Mouse (Mus musculus) liver (tissue): ENCODE data around the gene Cyp2t4.

Experiments used
- DNase-seq: peaks from one replicate; pipeline ENCODE4 v3.0.0-alpha.2; 2020; ENCODE audit warnings: mixed read lengths

The Cyp2t4 gene

DNA sequence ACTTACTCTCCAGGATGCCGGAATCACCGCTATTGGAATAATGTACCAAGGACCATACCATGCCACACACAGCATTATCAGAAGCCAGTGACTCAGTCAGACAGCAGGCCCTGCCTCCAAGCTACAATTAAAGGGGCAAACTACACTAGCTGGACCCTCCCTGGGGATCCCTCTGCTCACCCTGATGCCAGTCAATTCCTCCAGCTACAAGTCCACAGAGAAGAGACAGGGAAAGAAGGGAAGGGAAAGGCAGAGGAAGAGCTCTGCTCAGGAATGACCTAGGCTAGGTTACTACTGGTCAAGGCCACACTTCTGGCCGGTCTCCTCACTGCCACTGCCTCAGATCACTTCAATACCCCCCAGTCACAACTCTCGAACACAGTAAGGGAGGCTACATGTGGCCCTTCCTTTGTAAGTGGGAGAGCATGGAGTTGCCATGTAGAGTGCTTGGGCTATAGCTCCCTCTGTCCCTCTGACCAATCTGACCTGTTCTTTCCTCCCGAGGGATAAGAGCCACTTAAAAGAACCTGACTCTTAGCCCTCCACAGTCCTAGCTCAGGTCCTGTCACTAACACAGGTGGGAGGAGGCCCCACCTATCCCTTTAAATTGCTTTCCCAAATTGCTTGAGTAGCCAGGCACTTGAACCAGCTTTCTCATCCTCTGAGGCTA lies 9.4 kb downstream of the Cyp2t4 start:
- no peak for DNase-seq

GRCm38 (mm10) chr7:27163450-27163805 lies 9.9 kb downstream of the Cyp2t4 start:
- DNase-seq, result no peak

DNA sequence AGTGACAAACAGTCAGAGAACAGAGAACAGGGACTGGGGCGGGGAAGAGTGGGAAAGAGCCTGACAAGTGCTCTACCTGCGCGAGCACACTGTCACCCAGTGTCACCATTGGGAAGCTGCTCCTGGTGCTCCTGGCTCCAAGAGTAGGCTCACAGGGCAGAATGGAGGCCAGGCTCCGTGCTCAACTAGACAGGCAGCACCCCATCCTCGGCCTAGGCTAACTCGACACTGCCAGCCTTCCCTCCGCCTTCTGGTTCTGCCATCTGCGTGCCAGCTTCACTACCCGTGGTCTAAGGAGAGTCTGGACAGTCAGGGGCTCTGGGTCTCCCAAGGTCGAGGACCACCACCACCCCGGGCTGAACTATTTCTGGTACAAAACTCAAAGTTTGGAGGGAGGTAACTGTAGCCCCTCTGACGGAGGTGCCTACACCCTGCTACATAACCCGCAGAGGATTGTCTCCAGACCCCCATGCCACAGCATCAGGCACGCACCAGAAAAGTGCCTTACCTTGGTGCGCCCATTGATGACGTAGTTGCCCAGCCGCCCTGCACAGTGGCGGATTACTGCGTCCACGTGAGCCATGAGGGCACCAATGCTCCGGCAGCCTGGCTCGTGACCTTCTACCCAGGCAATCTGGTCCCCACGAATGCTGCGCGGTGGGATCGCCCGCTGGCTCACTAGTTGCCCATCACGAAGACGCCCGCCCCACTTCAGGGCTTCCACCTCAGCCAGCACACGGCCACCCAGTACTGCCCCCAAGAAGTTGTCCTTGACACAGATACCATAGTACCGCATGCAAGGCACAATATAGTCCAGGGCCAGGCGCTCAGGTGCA lies 10.8 kb downstream of the Cyp2t4 start:
- DNase-seq, result no peak

DNA sequence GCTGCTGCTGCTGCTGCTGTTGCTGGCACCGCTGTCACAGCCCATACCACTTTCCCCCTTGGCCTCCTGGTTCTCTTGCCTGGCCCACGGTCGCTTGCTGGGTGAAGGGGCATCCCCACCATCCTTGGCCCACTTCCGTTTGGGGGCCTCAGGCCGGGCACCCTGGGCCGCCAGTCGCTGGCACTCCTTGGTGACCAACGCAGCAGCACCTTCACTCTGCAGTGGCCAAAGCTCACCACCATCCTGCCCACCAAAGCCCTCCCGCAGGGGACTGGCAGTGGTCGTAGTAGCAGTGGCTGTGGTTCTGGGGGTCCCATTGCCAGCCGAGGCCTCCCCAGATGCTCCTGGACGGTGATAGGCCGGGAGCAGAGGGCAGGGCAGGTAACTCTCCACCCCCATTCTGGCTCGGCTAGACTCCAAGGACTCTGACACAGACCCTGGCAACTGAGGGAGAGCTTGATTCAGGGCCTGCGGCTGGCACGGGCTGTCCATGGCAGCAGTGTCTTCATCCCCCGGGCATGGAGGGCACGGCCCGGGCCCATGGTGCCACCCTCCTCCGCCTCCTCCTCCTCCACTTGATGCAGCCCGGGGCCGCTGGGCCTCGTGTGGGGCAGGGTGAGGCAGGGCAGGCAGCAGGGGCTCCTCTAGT lies 11.6 kb downstream of the Cyp2t4 start:
- no peak for DNase-seq

GRCm38 (mm10) chr7:27165696-27166095 lies 12.2 kb downstream of the Cyp2t4 start:
- no peak for DNase-seq

- DNase-seq, result peak; percentile 89
Observed at GRCm38 (mm10) chr7:27166229-27166613, 12.7 kb downstream of the Cyp2t4 start.

GRCm38 (mm10) chr7:27166614-27167474 lies 13.3 kb downstream of the Cyp2t4 start, which contains the start of gene Egln2:
Egln2 (minus strand) TSS chr7:27166802.
- peak; percentile 99 for DNase-seq

GRCm38 (mm10) chr7:27167475-27168094 lies 14.1 kb downstream of the Cyp2t4 start:
- no peak for DNase-seq

DNA sequence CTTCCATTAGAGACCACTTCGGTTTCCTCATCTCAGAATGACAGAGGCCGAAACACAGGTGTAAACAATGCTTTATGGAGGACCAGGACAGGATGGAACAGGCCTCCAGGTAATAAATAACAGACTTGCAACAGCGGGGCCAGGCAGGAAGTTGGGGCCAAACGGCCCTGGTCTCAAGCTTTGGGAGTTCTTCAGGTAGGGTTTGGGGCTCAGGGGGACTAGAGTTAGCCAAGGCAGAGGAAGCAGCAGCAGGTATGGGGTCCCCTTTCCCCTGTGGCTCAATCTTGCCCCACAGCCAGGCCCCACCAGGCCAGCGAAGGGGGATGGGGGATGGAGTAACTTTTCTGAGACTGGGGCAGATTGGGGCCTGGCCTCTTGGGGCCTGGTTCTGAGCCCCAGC lies 14.9 kb downstream of the Cyp2t4 start:
- no peak for DNase-seq

DNA sequence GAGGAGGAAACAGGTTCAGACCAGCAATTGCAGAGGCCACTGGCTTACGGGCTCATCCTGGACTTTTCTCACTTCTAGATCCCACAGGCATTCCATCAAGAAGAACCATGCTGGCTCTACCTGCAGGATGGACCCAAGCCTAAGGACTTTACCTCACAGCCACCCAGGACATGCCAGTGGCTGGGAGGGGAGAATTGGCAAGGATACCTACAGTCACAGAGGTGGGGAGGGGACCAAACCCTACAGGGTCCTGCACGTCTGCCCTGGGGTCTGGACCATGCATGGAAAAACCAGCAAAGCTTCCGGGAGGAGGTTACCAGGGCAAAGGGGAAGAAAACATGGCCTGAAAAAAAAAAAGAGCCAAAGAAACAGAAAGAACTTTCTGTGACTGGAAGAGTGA lies 17.5 kb downstream of the Cyp2t4 start:
- DNase-seq, result no peak

GRCm38 (mm10) chr7:27174496-27174895 lies 21.0 kb downstream of the Cyp2t4 start:
- DNase-seq, result no peak

- DNase-seq, result no peak
Observed at GRCm38 (mm10) chr7:27174896-27175295, 21.4 kb downstream of the Cyp2t4 start.

DNA sequence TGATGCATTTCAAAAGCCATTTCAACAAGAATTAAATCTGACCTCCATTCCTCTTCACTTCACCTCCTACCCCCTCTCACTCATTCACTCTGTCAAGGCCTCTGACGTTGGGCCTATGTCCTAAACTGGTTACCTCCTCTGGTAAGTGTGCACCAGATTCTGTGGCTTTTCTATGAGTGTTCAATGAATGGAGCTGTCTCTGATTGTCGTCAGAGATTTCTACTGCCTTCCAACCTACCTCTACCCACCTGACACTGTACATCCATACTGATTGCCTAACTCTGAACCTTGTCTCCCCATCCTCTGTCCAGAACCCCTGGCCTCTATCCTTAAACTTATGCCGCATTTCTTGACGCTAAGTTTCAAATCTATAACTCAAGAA lies 24.4 kb downstream of the Cyp2t4 start:
- no peak for DNase-seq

GRCm38 (mm10) chr7:27178324-27179216 lies 25.1 kb downstream of the Cyp2t4 start, which contains the start of gene Rab4b:
Rab4b (minus strand) TSS chr7:27178896.
- DNase-seq, result peak; percentile 99

GRCm38 (mm10) chr7:27179217-27179918 lies 25.9 kb downstream of the Cyp2t4 start:
- no peak for DNase-seq

GRCm38 (mm10) chr7:27180036-27180435 lies 26.5 kb downstream of the Cyp2t4 start:
- DNase-seq, result no peak

DNA sequence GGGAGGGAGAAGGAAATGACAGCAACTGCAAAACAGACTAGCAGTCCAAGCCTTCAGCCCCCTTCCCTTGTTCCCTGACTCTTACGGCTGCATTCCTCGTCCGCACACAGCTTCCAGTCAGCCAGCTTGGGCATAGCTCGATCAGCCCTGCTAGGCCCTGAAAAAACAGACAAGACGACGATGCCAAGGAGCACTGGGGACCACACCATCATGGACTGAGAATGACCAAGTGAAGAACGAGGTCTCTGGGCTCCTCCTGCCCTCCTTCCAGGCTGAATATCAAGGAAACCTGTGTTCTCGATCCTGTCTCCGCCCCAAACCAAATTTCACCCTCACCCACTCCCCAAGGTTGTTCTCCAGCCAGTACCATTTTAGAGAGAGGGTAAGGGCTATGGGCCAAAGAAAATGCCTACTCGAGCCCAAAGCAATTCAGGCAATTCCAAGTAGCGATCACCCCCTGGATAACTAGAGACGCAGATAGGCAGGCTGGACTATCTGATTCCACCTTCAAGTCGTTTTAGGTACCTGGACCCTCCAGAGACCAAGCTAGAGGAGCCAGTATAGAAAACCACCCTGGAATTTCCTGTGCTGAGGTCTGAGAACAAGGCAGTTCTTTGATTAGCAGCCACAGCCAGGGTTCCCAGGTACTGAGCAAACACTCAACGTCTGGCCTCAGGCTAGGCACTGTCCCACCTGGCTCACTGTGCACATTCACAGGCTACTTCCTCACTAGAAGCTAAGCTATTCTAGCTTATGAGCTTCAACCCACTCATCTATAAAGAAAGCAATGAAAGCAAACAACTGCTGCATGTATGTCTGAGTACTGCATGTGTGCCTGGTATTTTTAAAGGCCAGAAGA lies 27.6 kb downstream of the Cyp2t4 start, which contains the start of the genes Gm21983 and Mia:
Gene Gm21983, minus strand, starts transcription at position 250 of the 859 bp plus-strand sequence.
Gene Mia, minus strand, starts transcription at position 321 of the 859 bp plus-strand sequence.
- no peak for DNase-seq

- DNase-seq, result no peak
Observed at GRCm38 (mm10) chr7:27182498-27182897, 29.0 kb downstream of the Cyp2t4 start.

GRCm38 (mm10) chr7:27184964-27185363 lies 31.4 kb downstream of the Cyp2t4 start:
- DNase-seq, result peak; percentile 66
